Mouse (Mus musculus): ENCODE measurements around the gene Col1a1.

Col1a1 gene

DNA sequence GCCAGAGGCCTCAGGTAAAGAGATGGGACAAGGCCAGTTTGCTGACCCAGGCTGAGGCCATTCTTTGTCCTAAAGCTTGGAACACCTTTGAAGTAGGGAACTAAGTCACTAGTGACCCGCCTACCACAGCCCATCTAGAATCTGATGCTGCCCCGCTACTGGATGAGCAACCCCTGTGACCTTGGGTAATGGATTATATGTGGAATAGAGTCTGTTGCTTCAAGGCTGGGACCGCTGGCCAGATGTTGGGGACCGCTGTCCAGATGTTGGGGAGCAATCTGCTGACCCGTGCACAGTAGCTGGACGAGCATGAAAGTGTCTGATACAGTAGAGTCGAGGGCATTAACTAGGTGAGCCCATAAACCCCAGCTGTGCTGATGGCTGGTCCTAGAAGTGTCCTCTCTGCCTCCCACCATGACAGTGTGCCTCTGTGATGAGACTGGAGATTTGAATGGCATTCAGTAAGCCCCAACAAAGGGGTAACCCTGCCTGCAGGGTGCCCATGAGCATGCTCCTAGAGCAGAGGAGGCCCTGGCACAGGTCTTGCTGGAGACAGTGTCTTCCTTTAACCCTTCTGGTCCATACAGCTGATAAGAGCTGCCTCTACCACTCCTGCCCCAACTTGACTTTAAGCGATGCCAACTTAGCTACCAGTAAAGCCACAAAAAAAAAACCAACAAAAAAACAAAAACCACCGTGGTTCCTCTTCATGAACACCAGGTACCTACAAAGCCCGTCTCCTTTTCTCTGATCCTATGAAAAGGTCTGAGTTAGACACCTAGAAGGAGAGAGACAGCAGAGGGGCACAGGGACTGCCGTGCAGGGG lies 59.1 kb downstream of the Col1a1 start:
- DNase-seq (ENCODE audit: low spot score in 2 of 2) = no peak

DNA sequence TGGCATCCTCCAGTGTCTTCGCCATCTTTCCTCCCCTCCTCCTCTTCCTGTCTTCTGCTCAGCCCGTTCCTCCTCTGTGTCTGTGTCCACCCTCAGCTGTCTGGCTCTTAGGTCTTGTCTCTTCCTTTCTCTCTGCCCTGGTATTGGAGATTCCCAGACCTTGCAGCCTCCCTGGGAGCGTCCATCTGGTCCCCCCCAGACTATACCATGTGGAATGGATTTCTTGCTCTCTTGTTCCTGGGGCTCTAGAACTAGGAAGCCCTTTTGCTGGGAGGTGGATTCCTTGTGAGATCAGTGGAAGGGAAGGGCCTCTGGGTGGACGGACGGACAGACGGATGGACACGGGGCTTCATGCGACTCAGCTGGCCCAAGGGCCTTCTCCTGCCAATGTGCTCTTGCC lies 60.1 kb downstream of the Col1a1 start:
- DNase-seq (ENCODE audit: low spot score in 2 of 2) = no peak

DNA sequence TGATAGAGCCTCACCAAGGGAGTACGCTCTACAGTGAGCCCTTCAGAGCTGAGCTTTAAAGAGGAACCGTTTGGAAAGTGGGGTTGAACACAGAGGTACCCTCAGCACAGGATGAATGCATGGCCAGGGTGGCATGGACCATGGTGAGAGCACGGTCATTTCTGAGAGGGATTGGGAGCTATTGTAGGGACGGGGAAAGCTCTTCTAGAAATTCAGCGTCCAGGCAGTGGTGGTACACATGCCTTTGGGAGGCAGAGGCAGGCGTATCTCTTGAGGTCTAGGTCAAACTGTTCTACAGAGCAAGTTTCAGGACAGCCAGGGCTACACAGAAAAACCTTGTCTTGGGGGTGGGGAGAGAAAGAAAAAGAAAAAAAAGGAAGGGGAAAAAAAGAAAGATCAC lies 61.0 kb downstream of the Col1a1 start:
- no peak for DNase-seq (ENCODE audit: low spot score in 2 of 2)

DNA sequence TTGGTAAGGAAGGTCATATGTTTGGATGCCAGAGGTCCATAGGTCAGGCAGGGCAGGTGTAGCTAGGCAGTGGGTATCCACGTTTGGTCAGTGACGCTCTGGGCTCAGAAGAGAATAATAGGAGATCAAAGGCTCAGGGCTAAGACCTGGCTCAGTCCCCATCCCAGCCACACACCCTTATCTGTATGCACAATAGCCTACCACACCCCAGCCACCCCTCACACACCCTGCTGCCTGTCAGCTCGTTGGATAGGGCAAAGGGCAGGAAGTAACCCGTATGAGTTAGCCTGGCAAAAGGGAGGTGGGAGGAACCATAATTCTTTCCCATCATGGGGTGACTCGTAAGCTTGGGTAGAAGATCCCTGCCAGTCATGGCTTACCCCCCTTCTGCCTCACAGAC lies 61.6 kb downstream of the Col1a1 start:
- no peak for DNase-seq (ENCODE audit: low spot score in 2 of 2)

DNA sequence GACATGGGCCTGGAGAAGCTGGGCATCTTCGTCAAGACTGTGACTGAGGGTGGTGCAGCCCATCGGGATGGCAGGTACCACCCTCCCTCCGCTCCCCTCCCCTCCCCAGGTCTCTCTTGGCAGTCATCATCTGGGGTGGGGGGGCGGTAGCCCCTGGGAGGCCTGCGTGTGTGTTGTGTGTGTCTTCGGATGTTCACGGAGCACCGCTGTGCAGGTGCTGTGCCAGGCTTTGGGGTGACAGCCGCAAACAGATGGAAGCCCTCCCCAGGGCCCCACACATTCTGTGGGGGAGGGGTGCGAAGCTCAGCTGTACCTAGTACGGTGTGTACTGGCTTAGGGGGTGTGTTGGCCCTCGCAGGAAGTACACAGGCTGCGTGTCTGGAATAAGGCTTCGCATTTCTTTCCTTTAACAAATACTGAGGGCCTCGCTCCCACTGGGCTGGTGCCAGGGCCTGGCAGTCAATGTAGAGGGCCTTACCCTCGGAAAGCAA lies 62.1 kb downstream of the Col1a1 start:
- peak in 1 of 2 experiments; percentile 66 for DNase-seq (ENCODE audit: low spot score in 2 of 2)

DNA sequence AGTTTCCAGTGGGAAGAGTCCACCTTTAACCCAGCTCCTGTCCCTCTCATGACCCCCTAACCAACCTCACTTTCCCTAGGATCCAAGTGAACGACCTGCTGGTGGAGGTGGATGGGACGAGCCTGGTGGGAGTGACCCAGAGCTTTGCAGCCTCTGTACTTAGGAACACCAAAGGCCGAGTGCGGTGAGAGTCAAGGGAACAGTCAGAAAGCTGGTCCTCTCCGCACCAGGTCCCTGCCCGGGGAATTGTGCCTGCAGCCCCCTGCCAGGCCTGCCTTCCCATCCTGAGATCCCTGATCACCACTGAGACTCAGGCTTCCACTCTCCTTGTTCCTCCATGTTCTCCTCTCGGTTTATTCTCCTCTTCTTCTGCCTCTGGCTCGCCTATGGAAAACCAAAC lies 64.1 kb downstream of the Col1a1 start:
- DNase-seq (ENCODE audit: low spot score in 2 of 2) = no peak

DNA sequence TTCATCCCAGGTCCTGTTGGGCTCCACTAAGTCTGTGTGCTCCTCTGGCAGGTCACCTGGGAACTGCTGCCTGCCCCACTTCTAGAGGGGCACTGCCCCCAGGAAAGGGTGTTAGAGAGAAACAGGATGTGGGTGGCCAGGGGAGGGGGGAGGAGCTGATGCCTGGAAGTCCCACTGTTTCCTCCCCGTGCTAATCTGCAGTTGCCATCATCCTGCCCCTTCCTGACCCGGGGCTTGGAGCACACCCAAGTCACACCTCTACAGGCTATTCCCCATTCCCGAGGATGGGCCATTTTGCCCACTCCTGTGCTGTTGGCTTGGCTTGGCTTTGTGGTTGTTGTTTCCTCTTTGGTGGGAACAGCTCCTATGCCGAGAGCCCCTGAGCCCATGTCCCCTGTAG lies 64.5 kb downstream of the Col1a1 start:
- no peak for DNase-seq (ENCODE audit: low spot score in 2 of 2)

DNA sequence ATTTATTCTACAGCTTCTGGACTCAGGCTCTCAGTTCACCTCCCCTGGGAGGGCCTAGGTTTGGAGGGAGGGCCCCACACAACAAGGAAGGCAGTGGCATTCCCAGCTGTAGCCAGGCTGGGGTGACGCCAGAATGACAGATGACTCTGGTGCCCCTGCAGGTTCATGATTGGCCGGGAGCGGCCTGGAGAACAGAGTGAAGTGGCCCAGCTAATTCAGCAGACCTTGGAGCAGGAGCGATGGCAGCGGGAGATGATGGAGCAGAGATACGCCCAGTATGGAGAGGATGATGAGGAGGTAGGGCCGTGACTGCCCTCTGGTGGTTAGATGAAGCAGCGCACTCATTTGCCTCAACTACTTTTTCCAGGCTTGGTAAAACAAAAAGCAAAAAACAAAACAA lies 65.0 kb downstream of the Col1a1 start:
- peak in 1 of 2 experiments; percentile 79 for DNase-seq (ENCODE audit: low spot score in 2 of 2)

DNA sequence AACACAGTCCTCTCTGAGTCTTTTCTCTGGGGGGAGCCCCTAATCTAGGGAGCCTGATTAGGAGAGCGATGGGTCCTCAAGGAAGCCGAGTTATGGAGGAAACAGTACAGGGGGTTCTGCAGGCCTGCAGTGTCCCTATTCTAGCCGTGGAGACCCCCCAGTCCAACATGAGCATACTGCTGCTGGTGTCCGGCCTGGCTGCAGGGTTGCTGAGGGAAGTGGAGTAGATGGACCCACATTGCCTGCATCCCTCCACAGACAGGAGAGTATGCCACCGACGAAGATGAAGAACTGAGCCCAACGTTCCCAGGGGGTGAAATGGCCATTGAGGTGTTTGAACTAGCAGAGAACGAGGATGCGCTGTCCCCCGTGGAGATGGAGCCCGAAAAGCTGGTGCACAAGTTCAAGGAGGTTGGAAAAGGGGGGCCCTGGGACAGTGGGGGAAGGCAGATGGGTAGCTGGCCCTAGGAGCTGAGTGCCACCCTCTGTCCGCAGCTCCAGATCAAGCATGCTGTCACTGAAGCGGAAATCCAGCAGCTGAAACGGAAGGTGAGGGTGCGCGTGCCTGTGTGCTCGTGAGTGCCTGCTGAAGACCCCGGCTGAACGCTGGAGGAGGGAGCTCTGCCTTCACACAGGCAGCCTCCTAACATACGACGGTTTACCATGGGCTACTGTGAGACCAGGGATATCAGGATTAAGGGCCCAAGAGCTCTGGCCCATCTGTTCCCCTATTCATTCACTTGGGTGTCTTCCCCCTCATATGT lies 65.7 kb downstream of the Col1a1 start:
- DNase-seq (ENCODE audit: low spot score in 2 of 2) = no peak

Data from left cerebral cortex, adult 9 months (tissue).